In the genomic region with DNA sequence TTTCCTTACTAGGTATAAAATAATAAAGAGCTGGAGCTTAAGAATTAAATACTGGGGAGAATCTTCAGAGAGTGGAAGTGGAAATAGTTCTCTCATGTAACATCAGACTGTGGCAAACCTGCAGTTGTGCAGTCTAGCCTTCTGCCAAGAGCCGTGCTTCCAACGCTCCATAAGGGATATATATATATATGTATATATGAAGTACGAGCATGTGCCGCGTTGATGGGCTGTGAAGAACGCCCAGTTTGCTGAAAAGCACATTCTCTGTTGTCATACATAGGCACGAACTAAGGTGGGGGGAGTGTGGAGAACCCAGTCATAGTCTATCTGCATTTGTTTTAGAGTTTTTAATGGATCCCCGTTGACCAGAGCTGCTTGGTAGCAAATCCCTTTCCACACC, we compare ENCODE assay signal across 21 mouse cellular contexts.
DNase-seq lines count a peak whose midpoint lies in the region; ATAC-seq lines count a peak whose summit lies in the region.
"Had no signal": no experiment of that assay in that cellular context is flagged by ENCODE, and none has a peak within 500 bp of the region (broad histone marks: within the 10 kb centered on the region; RNA-seq: fewer than 3 reads in every experiment).

No protein-coding gene starts in this region.

- no peak overlapping the region for H3K4me3 ChIP-seq in forebrain, embryonic 15.5 days
- no peak overlapping the region for H3K4me3 ChIP-seq in forebrain, embryonic 11.5 days (ENCODE audit: low read depth, low read length)
- no peak overlapping the region for H3K4me3 ChIP-seq in neural tube, embryonic 15.5 days (replicated peaks)
- H3K4me3 ChIP-seq: embryonic facial prominence, embryonic 12.5 days; heart, embryonic 12.5 days; hindbrain, embryonic 12.5 days had no signal

- H3K27ac ChIP-seq in forebrain, embryonic 15.5 days (replicated peaks): no peak overlapping the region
- no peak overlapping the region for H3K27ac ChIP-seq in forebrain, embryonic 11.5 days (ENCODE audit: low read depth, low read length)
- no peak overlapping the region for H3K27ac ChIP-seq in neural tube, embryonic 15.5 days (replicated peaks)
- H3K27ac ChIP-seq: embryonic facial prominence, embryonic 12.5 days; hindbrain, embryonic 12.5 days had no signal

- H3K27me3 ChIP-seq in forebrain, embryonic 15.5 days: no peaks in the 10 kb centered on the region
- no peaks in the 10 kb centered on the region for H3K27me3 ChIP-seq in forebrain, embryonic 11.5 days (ENCODE audit: control insufficient read depth, insufficient read depth, low read length)
- no peaks in the 10 kb centered on the region for H3K27me3 ChIP-seq in neural tube, embryonic 15.5 days (replicated peaks)
- H3K27me3 ChIP-seq: CH12.LX; embryonic facial prominence, embryonic 12.5 days; heart, embryonic 12.5 days; hindbrain, embryonic 12.5 days; Patski had no signal

- no peak for DNase-seq in forebrain, embryonic 11.5 days (ENCODE audit: low spot score)
- peak; percentile 16 to 49 for DNase-seq in left cerebral cortex, postnatal 25 days (ENCODE audit: low spot score in 2 of 2)
- no peak for DNase-seq in left cerebral cortex, adult 9 months (ENCODE audit: low spot score in 2 of 2)
- peak; percentile 11 for DNase-seq in right cerebral cortex, postnatal 14 days
- no peak for DNase-seq in right cerebral cortex, postnatal 4 days
- DNase-seq in heart, postnatal 14 days: no peak
- DNase-seq: adrenal gland, postnatal 14 days; cerebellum, adult 2 months; cerebellum, postnatal 10 days; gastrocnemius, postnatal 25 days; heart, postnatal 36 days; kidney, adult 11 months had no signal

- no peak overlapping the region for H3K4me2 ChIP-seq in forebrain, embryonic 15.5 days (replicated peaks)
- H3K4me2 ChIP-seq in forebrain, embryonic 11.5 days (ENCODE audit: low read depth, low read length, severe bottlenecking): no peak overlapping the region
- H3K4me2 ChIP-seq in neural tube, embryonic 15.5 days: peak overlapping the region; percentile 15; the same call in 1 of the 2 replicates
- H3K4me2 ChIP-seq: embryonic facial prominence, embryonic 12.5 days; heart, embryonic 12.5 days; hindbrain, embryonic 12.5 days had no signal

- no peak overlapping the region for H3K9ac ChIP-seq in forebrain, embryonic 15.5 days (replicated peaks)
- H3K9ac ChIP-seq in forebrain, embryonic 11.5 days (ENCODE audit: low read length): no peak overlapping the region
- no peak overlapping the region for H3K9ac ChIP-seq in neural tube, embryonic 15.5 days (replicated peaks)
- H3K9ac ChIP-seq: embryonic facial prominence, embryonic 12.5 days; heart, embryonic 12.5 days; hindbrain, embryonic 12.5 days had no signal

- ATAC-seq in forebrain, embryonic 15.5 days (replicated peaks): peak; percentile 66; the same call in 1 of the 2 replicates
- ATAC-seq in forebrain, embryonic 11.5 days (replicated peaks; ENCODE audit: low FRiP score): no peak
- ATAC-seq in neural tube, embryonic 15.5 days (ENCODE audit: low FRiP score): no peak
- ATAC-seq: activated CD4-positive, CD25-positive, alpha-beta regulatory T cell, adult 4 months; hindbrain, embryonic 16.5 days; Patski had no signal

- intact Hi-C loops in left cerebral cortex, postnatal 25 days (cut with DNase I): no loop called here
- intact Hi-C loops in heart, postnatal 14 days (cut with DNase I): no loop called here

- no peaks in the 10 kb centered on the region for H3K36me3 ChIP-seq in forebrain, embryonic 15.5 days
- no peaks in the 10 kb centered on the region for H3K36me3 ChIP-seq in forebrain, embryonic 11.5 days (ENCODE audit: control insufficient read depth, insufficient read depth, low read length)
- peaks cover 5% of the 10 kb centered on the region for H3K36me3 ChIP-seq in neural tube, embryonic 15.5 days
- H3K36me3 ChIP-seq: embryonic facial prominence, embryonic 12.5 days; heart, embryonic 12.5 days; hindbrain, embryonic 12.5 days had no signal

- WGBS in forebrain, embryonic 15.5 days: 76% methylated on average over 8 of the region's 8 CpGs
- WGBS in forebrain, embryonic 11.5 days: 91% methylated on average over 8 of the region's 8 CpGs
- WGBS in neural tube, embryonic 15.5 days: 84% methylated on average over 8 of the region's 8 CpGs

- H3K9me3 ChIP-seq in forebrain, embryonic 15.5 days: no peaks in the 10 kb centered on the region
- no peaks in the 10 kb centered on the region for H3K9me3 ChIP-seq in forebrain, embryonic 11.5 days (ENCODE audit: control insufficient read depth, low read length)
- H3K9me3 ChIP-seq in neural tube, embryonic 15.5 days (replicated peaks): no peaks in the 10 kb centered on the region
- H3K9me3 ChIP-seq: embryonic facial prominence, embryonic 12.5 days; heart, embryonic 12.5 days; hindbrain, embryonic 12.5 days had no signal

- no peaks in the 10 kb centered on the region for H3K4me1 ChIP-seq in forebrain, embryonic 15.5 days
- no peaks in the 10 kb centered on the region for H3K4me1 ChIP-seq in forebrain, embryonic 11.5 days (replicated peaks; ENCODE audit: control insufficient read depth, insufficient read depth, low read length)
- H3K4me1 ChIP-seq in neural tube, embryonic 15.5 days: peaks cover 5% of the 10 kb centered on the region; the same call in 1 of the 2 replicates
- H3K4me1 ChIP-seq: embryonic facial prominence, embryonic 12.5 days; heart, embryonic 12.5 days; hindbrain, embryonic 12.5 days had no signal

Comparison
In these comparisons a context has a peak if more than half of its experiments do, and no peak if none do; other contexts are left out.
1. DNase-seq: peak in left cerebral cortex, postnatal 25 days (2 of 2) and right cerebral cortex, postnatal 14 days (single experiment); none in forebrain, embryonic 11.5 days (single experiment), left cerebral cortex, adult 9 months (0 of 2), right cerebral cortex, postnatal 4 days (single experiment) and heart, postnatal 14 days (0 of 2).